Mouse (Mus musculus) cerebellum, postnatal 14 days (tissue): ENCODE data around the gene Sbno2.
"Not testable (repeated sequence)": the region's sequence is repeated elsewhere in the genome, so short reads cannot be mapped to it uniquely, and the experiment has no call there.

ENCODE experiments used
- DNase-seq, 2 experiments: peaks; one replicate each; pipeline ENCODE4 v3.0.0; 2021; ENCODE audit warnings: mixed read lengths in 2 of 2

Sbno2 gene

DNA sequence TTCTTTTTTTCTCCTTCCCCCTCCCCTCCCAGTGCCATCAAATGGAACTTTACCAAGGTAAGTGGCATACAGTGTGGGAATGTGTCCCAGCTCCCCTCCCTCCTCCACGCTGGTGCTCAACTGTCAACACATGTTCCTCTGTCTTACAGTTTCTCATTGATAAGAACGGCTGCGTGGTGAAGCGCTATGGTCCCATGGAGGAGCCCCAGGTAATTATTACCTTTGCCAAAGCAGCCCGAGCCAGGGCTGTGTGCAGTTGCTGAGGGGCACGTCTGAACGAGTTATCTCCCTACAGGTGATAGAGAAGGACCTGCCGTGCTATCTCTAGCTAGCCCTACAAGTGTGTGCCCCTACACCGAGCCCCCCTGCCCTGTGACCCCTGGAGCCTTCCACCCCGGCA, 49.5 kb downstream of the Sbno2 start:
- DNase-seq = no peak

DNA sequence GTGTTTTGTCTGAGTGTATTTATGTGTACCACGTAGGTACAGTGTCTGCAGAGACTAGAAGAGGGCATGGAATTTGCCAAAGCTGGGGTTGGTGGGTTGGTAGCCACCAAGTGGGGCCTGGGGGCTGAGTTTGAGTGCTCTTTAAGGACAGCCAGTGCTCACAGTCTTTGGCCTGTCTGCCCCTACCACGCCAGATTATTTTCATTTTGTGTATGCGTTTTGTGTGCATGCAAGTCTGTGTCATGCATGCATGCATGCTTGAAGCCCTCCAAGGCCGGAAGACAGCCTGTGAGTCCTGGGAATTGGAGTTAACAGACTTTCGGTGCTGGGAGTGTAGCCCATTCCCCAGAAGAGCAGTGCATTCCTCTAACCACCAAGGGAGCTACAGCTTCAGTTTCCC, 50.0 kb downstream of the Sbno2 start:
- DNase-seq = no peak

DNA sequence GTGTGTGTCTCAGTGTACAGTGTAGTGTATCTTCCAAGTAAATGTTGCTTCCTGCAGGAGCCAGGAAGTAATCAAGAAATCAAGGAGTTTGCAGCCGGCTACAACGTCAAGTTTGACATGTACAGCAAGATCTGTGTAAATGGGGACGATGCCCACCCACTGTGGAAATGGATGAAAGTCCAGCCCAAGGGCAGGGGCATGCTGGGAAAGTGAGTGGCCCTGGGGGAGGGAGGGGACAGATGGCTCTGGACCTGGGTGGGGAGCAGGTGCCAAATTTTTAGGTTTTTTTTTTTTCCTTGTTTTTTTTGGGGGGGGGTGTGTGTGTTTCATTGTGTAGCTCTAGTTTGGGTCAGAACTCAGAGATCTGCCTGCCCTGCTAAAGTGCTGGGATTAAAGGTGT, 50.5 kb downstream of the Sbno2 start:
- DNase-seq = peak in 1 of 2 experiments; percentile 49

DNA sequence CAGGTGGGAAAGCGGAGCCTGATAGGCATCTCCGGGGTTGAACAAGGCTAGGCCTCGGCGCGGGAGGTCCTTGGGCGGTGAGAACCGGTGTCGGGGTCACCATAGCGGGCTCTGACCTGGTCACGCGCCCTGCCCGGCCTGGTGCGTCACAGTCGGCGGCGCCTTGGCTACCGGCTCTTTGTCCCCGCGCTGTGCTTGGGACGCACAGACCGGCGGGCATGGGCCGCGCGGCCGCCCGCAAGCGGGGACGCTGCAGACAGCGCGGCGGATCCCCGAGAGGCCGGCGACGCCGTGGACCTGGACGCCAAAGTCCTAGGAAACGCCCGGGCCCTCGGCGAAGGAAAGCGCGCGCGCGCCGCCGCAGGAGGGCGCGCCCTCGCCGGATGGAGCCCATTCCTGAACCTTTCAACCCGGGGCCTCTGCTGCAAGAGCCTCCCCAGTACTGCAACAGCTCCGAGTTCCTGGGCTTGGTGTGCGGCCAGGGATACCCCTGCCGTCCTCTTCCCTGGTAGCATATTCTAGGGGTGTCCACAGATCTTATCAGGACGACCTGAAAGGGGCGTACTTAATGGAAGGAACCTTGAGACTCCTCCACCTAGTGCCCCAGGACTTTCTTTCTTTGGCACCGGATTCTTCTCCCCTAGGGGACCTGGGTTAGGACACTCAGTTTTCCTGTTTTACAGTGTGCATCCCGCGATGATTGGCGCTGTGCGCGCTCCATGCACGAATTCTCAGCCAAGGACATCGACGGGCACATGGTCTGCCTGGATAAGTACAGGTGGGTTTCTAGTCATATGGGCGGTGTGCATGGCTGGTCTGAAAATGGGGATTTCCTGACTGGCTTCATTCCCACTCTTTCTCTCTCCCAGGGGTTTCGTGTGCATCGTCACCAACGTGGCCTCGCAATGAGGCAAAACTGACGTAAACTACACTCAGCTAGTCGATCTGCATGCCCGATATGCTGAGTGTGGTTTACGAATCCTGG, 51.2 kb downstream of the Sbno2 start:
- DNase-seq = peak; percentile 72 to 77

DNA sequence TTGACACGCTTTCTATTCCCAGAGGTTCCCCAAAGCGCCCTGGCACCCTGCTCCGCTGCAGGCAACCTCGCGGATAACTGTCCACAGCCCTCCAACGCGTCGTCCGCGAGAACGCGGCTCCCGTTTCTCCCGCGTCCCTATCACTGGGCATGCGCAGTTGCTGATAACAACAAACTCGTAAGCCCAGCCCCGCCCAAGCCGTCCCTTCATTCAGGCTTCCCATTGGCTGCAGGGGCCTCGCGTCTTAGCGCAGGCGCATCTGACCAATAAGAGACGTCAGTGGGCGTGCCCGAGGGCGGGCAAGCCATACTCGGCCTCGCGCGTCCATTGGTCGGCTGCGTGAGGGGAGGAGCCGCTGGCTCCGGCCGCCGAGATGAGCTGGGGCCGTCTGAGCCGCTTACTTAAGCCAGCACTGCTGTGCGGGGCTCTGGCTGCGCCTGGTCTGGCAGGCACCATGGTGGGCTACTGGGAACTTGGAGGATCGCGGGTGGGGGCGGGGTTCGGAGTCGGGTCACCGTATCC, 52.1 kb downstream of the Sbno2 start:
- DNase-seq = peak; percentile 99

DNA sequence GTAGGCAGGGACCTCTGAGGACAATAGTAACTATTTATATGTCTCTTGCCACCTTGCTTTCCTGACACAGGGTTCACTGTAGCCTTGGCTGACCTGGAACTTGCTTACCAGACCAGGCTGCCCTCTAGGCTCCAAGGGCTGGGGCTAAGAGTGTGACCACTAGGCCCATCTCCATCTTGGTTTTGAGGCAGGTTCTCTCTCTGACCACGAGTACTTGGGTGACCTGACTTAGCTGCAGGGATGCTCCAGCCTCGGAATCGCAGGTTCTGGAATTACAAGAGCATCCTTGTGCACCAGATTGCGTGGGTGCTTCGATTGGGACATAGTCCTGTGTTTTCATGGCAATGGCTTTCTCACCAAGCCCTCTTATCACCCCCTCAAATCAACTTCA, 53.0 kb downstream of the Sbno2 start:
- DNase-seq = no peak

DNA sequence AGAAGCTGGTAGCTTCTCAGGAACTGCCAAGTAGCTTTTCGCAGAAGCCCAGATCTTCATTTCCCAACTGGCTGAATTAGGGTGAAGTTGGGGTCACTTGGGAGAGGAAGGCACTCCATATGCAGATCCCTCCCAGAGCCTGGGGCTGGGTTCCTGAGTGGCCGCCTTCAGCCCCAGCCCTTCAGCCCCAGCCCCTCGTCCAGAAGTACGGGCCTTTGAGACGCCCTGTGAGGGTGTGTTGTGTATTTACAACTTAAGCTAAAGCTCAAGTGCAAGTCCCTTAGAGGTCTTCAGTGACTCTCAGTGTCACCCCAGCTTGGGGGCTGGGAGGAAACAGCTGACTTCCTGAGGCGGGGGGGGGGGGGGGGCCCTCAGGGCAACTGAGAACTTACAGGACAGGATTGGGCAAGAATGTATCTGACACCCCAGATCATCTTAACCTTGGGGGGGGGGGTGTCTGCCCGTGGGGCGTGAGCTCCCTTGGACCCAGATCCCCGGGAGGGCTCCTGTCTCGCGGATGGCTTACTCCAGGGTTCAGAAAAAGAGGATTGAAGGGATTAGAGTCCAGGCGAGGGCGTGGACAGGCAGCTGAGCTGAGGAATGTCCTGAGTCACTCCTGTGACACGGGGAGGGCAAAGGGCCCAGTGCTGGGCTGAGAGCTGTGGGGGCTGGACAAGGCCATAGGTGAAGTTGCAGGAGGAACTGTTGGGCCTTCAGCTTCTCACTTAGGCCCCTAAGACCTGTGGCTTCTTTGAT, 53.6 kb downstream of the Sbno2 start:
- no peak for DNase-seq

DNA sequence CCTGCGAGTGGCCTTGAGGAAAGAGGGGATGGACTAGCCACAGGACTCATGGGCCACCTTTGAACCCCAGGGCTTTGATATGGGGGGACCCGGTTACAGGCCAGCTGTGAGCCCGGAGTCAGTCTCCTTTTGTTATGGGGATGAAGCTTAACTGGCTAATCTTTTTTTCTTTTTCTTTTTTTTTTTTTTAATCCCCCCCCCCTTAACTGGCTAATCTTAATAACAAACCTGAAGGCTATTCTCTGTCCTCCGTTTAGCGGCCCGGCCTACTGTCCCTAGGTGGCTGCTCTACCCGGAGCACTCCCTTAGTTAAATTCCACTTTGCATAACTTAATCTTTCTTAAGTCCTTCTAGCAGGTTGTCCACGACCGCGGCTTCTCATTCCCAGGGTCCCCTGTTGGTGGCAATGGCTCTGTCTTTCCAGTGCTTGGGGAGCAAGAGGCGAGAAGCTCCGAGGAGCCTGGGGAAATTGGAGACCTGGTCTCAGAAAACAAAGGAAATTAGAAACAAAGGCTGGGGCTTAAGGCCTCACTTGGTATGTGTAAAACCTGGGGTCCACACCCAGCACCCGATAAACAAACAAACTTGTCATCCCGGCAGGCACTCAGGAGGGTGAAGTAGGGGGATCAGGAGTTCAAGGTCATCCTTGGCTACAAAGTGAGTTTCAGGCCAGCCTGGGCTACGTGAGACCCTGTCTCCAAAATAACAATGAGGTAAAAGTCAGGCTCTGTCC, 54.3 kb downstream of the Sbno2 start:
- DNase-seq = no peak

DNA sequence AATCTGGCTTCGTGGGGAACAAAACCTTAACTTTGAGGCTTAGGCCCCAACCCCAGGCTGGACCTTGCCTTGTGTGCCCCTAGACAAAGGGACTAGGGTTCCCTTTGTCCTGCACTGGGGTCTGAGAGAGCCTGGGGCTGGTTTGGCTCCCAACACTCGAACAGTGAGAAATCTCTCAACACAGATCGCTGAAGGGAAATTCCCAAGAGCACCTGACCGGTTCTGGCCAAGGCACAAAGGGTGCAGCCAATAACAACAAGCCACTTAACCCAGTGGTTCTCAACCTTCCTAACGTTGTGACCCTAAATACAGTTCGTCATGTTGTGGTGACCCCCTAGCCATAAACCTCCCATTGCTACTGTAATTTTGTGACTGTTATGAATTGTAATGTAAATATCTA, 55.1 kb downstream of the Sbno2 start:
- no peak for DNase-seq

DNA sequence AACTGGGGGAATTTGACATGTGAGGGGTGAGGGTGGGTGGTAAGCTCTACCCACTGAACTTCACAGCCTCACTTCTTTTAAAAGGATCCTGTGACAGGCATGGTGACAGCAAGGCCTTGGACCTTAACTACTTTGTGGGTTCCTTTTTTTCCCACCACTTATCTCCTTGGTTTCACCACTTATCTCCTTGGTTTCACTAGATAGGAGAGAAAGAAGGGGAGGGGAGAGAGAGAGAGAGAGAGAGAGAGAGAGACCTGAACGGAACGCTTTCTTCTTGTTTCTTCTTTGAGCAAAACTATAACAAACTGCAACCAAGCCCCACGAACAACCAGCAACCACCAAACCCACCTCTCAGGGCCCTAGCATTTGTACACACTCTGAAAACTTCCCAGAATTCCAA, 56.5 kb downstream of the Sbno2 start:
- no peak for DNase-seq

DNA sequence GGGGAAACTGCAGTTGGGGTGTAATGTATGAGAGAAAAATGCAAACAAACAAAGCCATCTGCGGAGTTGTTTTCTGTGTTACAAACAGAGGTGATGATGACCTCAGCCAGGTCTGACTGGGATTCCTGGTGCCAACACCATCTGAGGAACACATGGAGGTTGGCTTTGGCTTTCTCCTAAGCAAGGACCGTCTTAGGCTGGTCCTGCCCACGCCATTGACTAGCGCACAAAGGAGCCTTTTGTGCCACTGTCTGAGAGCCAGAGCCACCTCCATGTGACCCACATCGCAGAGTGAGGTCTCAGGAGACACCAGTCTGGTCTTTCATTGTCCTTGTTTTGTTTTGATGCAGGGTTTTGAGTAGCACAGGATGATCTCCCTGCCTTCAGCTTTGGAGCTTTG, 57.0 kb downstream of the Sbno2 start:
- no peak for DNase-seq

DNA sequence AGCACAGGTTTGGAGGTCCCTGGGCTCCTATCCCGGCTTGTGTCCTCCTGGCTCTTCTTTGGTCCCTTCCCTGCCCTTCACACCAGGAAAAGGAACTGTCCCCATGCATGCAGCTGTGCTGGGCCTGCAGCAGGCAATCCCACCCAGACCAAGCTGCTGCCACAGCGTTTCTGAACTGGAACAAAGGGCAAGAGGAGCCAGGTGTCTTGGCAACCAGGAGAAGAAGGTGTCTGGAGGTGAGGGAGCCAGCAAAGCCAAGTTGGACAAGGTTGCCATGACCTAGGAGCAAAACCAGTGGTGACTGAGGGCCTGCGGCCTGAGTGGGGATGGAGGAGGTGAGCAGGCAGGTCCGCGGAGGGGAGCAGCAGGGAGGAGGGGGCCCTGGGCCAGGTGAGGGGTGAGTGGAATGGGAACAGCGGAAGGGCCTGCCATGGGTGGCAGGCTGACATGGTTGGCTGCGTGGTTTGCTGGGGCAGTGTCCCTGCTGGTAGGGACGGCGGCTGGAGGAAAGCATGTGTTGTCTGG, 58.3 kb downstream of the Sbno2 start, which contains the start of gene Gpx4:
TSS of gene Gpx4 (plus strand) at position 126 of the 525 bp plus-strand sequence.
- DNase-seq = no peak

DNA sequence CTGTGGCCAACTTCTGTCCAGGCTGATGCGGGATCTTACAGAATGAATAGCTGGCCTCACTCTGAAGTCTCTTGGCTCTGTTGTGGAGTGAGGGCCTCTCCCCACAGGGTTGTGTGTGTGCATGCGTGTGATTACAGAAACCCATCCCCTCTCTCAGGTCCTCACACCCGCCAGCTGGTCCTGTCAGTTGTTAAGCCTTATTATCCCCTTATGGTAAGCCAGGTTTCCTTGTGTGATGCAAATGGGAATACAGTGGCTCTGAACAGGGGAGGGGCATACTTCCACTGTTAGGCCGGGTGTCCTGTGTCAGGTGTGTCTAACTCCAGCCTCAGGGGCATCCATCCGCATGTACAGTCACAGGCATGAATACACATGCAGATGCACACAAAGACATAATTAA, 59.6 kb downstream of the Sbno2 start:
- DNase-seq = no peak

DNA sequence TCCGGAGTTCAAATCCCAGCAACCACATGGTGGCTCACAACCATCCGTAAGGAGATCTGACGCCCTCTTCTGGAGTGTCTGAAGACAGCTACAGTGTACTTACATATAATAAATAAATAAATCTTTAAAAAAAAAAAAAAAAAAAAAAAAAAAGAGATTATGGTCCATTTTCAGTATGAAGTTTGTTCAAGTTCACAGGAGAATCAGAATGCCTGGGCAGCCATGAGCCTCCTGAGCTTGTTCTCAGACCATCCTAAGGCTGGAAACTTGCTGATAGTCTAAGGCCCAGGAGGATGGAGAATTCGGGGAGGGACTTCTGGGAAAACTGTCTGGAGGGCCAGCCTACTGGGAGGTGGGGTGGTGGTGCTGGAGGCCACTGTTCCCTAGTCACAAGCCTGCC, 60.0 kb downstream of the Sbno2 start:
- DNase-seq = not testable (repeated sequence)

DNA sequence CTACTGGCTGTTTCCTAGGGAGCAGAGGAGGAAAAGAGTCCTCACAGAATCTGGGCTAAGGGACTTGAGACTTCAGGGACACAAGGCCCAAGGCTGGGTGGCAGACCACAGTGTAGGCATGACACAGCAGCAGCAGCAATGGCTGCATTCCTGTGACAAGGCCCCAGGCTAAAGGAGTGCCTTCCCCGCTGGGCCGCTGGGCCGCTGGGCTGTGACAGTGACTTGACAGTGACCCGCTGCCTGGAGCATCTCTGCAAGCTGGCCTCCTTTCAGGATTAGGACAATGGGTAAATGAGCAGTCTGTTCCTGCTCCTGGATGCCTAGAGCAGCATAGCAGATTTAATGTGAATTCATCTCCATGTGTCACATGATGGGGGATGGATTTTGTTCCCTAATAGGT, 61.3 kb downstream of the Sbno2 start:
- no peak for DNase-seq

DNA sequence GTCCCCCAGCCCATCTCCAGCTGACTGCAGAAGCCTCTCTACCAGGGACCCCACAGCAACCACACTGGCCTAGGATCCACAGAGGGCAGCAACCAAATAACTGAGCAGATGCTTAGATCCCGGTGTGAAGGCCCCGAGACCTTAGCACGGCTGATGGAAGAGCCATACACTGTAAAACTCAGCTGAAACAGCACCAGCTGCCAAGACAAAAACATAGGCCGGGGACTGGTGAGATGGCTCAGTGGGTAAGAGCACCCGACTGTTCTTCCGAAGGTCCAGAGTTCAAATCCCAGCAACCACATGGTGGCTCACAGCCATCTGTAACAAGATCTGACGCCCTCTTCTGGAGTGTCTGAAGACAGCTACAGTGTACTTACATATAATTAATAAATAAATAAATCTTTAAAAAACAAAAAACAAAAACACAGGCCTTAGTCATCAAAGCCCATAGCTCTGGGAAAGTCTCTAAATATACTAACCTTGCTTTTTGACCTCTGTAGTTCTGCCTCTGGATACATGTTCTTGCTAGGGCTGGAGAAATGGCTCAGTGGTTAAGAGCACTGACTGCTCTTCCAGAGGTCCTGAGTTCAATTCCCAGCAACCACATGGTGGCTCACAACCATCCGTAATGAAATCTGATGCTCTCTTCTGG, 63.8 kb downstream of the Sbno2 start:
- not testable (repeated sequence) for DNase-seq

DNA sequence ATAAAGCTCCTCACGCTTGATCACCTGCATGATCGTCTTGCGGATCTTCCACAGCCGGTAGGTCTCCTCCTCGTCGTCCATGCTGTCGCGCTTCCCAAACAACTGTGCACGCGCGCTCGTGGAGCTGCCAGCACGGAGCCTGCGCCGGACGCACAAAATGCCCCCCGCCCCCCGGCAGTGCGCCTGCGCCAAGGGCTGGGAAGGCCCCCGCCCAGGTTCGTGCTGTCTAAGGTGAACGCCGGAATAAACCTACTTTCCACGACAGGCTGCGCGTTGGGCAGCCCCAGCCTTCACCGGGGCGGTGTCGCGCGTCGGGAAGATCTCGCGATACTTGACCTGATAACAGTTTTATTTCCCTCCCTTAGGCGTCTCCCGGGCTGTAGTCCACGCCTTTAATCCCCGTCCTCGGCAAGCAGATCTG, 65.8 kb downstream of the Sbno2 start, which contains the start of gene Polr2e:
TSS of gene Polr2e (minus strand) at position 237 of the 421 bp plus-strand sequence.
- peak; percentile 97 for DNase-seq

DNA sequence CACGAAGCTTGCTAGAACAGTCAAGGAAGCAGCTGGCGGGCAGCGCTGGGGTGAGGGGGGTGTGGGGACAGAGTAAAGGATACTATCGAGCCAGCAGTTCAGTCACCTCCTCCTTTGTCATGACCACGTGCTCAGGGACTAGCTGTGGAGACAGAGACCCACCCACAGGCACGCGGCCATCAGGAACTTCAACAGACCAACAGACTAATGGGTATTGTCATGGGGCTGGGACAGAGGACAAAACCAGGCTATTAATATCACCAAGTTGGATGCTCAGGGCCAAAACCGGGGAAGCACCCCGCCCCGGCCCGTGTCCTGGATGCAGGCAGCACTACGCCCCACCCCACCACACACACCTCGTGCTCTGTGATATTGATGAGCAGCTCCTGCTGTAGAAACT, 68.5 kb downstream of the Sbno2 start:
- DNase-seq = no peak

DNA sequence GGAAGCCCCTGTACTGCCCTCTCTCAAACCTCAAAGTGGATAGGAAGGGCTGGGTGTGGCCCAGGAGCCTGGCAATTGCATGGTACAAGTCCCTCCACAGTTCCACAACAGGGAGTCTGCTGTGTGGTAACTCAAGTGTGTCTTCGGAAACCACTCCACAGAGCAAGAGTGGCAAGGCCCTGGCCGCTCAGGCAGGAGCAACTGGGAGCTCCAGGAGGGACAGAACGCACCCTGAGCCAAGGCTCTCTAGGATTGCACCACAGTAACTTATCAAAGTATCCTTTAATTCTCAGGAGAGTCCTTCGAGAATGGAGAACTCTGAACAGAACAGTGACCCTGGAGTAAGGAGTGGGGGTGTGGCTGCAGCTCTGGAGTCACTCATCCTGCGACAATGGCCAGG, 69.7 kb downstream of the Sbno2 start:
- DNase-seq = no peak

DNA sequence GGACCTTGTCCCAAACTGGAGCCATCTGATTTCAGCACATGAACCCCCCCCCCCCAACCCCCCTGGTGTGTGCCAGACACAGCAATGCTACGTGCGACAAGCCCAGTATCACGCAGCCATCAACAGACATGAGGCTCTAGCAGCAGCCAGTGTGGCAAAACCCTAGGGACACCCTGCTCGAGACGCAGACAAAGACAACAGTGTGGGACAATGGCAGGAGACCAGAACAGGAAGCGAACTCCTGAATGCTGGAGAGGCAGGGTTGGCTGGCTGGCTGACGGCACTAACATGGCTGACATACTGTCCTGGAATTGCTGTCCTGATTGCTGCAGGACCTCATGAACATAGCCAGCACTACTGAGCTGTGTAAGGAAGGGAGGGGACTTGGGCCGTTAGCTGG, 70.2 kb downstream of the Sbno2 start:
- no peak for DNase-seq

DNA sequence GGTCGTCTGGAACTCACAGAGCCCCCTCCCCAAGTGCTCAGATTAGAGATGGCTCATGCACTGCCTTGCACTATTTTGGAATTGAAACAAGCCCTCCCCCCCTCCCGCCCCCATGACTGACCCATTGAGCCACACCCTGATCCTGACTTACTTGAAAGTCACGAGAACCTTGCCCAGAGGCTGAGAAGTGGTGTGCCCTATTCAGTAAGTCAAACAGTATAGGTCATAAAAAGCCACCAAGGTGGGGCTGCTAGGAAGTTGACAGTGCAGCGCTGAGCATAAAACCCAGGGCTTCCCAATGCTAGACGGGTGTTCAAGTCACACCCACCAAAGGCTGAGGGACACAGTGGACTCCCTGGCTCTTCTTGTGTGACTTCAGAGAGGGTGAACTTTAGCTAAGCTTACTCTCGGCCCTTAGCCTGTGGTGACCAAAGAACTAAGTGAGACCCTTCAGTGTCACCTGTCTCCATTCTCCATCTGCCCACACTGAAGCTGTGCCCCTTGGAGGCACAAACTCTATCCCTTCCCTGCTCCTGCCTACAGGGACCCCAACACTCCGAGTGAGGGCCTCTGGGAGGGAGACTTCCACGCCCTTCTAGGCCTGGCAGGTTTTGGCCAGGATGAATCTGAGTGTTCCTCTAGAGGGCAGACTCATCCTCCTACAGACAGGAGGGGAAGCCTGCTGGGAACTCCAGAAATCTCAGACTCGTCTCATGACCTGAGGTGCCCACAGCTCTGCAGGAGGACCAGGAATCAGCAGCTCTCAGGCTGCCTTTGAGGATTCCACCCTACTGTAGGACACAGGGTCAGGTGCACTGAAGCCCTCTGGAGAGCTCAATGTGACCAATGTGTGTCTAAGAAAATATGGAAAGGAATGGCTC, 71.6 kb downstream of the Sbno2 start:
- peak; percentile 56 to 57 for DNase-seq
